Mouse (Mus musculus) liver, adult 2 months (tissue): ENCODE results near the gene Tardbp. TPM values are rescaled to one million over a fixed set of nuclear protein-coding genes. Genes with fewer than 3 reads are reported as not detected.

ENCODE experiments used
- DNase-seq: peaks from one replicate; pipeline ENCODE4 v3.0.0-alpha.2; 2011; ENCODE audit warnings: low read depth, low spot score; ENCODE audit errors: extremely low read depth
- H3K27ac ChIP-seq: fragments of 200-500 bp; replicated peaks from 2 replicates; pipeline ENCODE4 v1.5.1; 2012; ENCODE audit warnings: low read depth, mild to moderate bottlenecking, control low read depth, inconsistent platforms, low read length; ENCODE audit not compliant: insufficient read depth
- H3K27me3 ChIP-seq: fragments of 200-500 bp; 2 replicates; pipeline ENCODE4 v1.6.1; 2012; ENCODE audit warnings: mild to moderate bottlenecking, moderate library complexity, low read length, inconsistent platforms; ENCODE audit not compliant: control insufficient read depth, insufficient read depth
- H3K36me3 ChIP-seq: fragments of 200-500 bp; 2 replicates; pipeline ENCODE4 v1.6.1; 2012; ENCODE audit warnings: low read length, inconsistent platforms; ENCODE audit not compliant: control insufficient read depth, insufficient read depth
- H3K4me1 ChIP-seq: fragments of 200-500 bp; 2 replicates; pipeline ENCODE4 v1.6.1; 2011; ENCODE audit warnings: low read length; ENCODE audit not compliant: control insufficient read depth, insufficient read depth
- H3K4me3 ChIP-seq: fragments of 200-500 bp; 2 replicates; pipeline ENCODE4 v1.5.1; 2011; ENCODE audit warnings: low read depth, mild to moderate bottlenecking, control low read depth, low read length, moderate library complexity; ENCODE audit not compliant: insufficient read depth
- H3K79me2 ChIP-seq: fragments of 200-500 bp; 2 replicates; pipeline ENCODE4 v1.6.1; 2012; ENCODE audit warnings: inconsistent platforms, mild to moderate bottlenecking, low read length, moderate library complexity; ENCODE audit not compliant: control insufficient read depth, insufficient read depth
- H3K9ac ChIP-seq: fragments of 200-500 bp; 2 replicates; pipeline ENCODE4 v1.6.1; 2012; ENCODE audit warnings: low read depth, mild to moderate bottlenecking, control low read depth, inconsistent platforms, low read length
- CTCF ChIP-seq: fragments of 200-500 bp; IDR thresholded peaks from 2 replicates; pipeline ENCODE4 v1.5.1; 2011; ENCODE audit warnings: low read depth, low read length, control low read depth
- POLR2A ChIP-seq: fragments of 200-500 bp; IDR thresholded peaks from 2 replicates; pipeline ENCODE4 v1.6.1; 2011; ENCODE audit warnings: low read length, control low read depth; ENCODE audit not compliant: insufficient read depth; ENCODE audit errors: extremely low read depth
- WGBS: fragments of 180-500 bp; shearing (Covaris S2); methylation state at CpG from one replicate; pipeline ENCODE4 v1.1.7; 2018; 5-methylcytosine and 5-hydroxymethylcytosine counted together
- polyA plus RNA-seq: library from polyadenylated mRNA; depleted of rRNA; stranded (reverse); fragments of >200 nt; gene quantifications from 2 replicates; pipeline ENCODE4 v1.2.3, GENCODE M21; 2012; rRNA removed
- total RNA-seq: library from RNA; depleted of rRNA; stranded (reverse); fragments of >200 nt; gene quantifications from 2 replicates; pipeline ENCODE4 v1.2.3, GENCODE M21; 2014; rRNA removed

Gene Tardbp
- total and polyA plus RNA-seq, 2 experiments: 33.4 to 87.2 TPM

DNA sequence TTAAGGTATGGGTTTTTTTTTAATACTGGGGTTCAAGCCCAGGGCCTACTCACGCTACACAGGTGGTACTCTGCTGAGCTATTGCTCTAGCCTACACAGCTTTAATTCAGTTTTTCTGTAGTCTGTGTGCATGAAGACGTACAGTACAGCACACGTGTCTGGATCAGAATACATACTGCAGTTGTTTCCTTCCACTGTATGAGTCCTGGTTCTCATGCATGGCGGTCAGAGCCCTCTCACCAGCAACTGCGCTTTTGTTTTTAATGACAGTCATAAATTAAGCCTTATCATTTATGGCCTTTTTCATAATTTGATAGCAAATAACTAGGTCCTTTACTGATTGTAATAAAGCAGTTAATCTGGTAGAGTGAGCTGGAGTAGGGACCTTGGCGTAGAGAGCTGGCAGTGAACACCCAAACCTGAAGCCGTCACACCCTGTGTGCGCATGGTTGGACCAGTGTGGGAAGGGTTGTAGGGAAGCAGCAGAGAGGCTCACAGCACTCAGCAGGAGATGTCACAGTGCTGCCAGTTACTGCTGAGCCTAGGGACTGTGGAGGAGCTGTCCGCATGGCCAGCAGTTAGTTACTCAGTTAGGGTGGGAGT lies 56.0 kb downstream of the Tardbp start:
- Histone ChIP-seq H3K9ac (no peak overlapping the region), H3K4me1 (no peaks in the 10 kb centered on the region), H3K79me2 (no peaks in the 10 kb centered on the region), H3K27me3 (no peaks in the 10 kb centered on the region), H3K36me3 (peaks cover 56% of the 10 kb centered on the region), H3K4me3 (no peak overlapping the region), H3K27ac (no peak overlapping the region)
- 97% methylated on average over 9 of the region's 9 CpGs for WGBS
- no peak for DNase-seq
- TF ChIP-seq CTCF: no peak
- no peak for TF ChIP-seq POLR2A

DNA sequence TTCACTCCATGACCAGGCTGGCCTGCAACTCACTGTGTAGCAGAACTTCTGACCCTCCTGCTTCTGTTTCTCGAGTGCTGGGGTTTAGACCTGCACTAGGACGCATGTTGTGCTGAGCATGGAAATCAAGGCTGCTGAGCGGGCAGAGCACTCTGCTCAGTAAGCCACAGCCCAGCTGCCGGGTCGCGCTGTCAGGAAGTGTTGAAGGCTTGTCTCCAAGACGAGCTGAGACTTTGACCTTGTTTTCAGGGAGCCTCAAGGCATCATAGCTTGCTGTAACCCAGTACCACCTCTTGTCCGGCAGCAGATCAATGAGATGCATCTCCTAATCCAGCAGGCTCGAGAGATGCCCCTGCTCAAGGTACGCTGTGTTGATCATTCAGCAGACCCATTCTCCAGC lies 56.7 kb downstream of the Tardbp start:
- DNase-seq: no peak
- H3K9ac ChIP-seq: no peak overlapping the region
- H3K36me3 ChIP-seq: peaks cover 54% of the 10 kb centered on the region
- H3K4me3 ChIP-seq: no peak overlapping the region
- no peaks in the 10 kb centered on the region for H3K79me2 ChIP-seq
- H3K27me3 ChIP-seq: no peaks in the 10 kb centered on the region
- TF ChIP-seq POLR2A (no peak), CTCF (no peak)
- no peak overlapping the region for H3K27ac ChIP-seq
- no peaks in the 10 kb centered on the region for H3K4me1 ChIP-seq
- WGBS: 85% methylated on average over 10 of the region's 10 CpGs

DNA sequence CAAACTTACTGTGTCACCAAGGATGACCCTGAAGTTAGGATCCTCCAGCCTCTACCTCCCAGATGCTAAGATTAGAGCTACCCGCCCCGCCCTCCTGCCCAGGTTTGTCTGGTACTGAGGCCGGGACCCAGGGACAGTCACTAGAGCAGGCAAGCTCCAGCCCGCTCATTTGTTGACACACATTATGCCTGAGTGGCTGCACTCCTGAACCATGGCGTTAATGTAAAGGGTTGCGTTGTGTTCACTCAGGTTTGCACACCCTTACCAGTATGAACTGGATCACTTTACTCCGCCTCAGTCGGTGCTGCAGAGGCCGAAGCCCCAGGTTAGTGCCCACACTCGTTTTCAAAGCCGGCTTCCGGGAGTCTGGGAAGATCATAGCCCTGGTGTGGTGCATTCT lies 63.2 kb downstream of the Tardbp start:
- H3K36me3 ChIP-seq: peaks cover 57% of the 10 kb centered on the region
- WGBS: 97% methylated on average over 12 of the region's 12 CpGs

DNA sequence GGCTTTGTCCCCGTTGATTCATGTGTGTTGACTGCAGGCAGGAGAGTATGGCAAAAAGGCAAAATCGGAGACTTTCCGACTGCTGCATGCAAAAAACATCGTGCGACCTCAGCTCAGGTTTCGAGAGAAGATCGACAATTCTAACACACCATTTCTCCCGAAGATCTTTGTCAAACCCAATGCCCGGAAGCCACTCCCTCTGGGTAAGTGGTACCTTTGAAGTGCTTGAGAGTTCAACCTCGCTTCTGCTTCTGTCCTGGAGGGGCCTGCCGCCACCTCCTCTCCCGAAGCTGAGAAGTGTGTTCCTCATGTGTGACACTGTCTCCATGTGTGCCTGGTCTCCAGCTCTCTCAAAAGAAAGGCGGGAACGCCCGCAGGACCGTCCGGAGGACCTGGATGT lies 64.1 kb downstream of the Tardbp start:
- Histone ChIP-seq H3K79me2 (peaks cover 5% of the 10 kb centered on the region; the same call in 1 of the 2 replicates), H3K9ac (no peak overlapping the region), H3K4me3 (no peak overlapping the region), H3K4me1 (no peaks in the 10 kb centered on the region; the same call in 1 of the 2 replicates), H3K27ac (no peak overlapping the region), H3K36me3 (peaks cover 49% of the 10 kb centered on the region), H3K27me3 (no peaks in the 10 kb centered on the region)
- DNase-seq: no peak
- WGBS: 96% methylated on average over 17 of the region's 17 CpGs
- TF ChIP-seq CTCF (no peak), POLR2A (no peak)

More for the DNA sequence above, 63.2 kb downstream of the Tardbp start:
- H3K79me2 ChIP-seq: peaks cover 2% of the 10 kb centered on the region; the same call in 1 of the 2 replicates
- no peak for TF ChIP-seq CTCF
- TF ChIP-seq POLR2A: no peak
- H3K27me3 ChIP-seq: no peaks in the 10 kb centered on the region
- no peak overlapping the region for H3K9ac ChIP-seq
- no peak overlapping the region for H3K27ac ChIP-seq
- no peak for DNase-seq
- no peaks in the 10 kb centered on the region; the same call in 1 of the 2 replicates for H3K4me1 ChIP-seq
- H3K4me3 ChIP-seq: no peak overlapping the region

Other genes with a start within 250 kb of the Tardbp start
- 4.9 and 5.5 TPM in 2 replicates for gene Ubiad1, start 182.2 kb downstream of the Tardbp start, total RNA-seq
- gene Ubiad1, start 182.2 kb downstream of the Tardbp start, polyA plus RNA-seq: 8.5 and 21.0 TPM in 2 replicates
- 11.7 and 17.9 TPM in 2 replicates for gene Mtor, start 178.4 kb downstream of the Tardbp start, total RNA-seq
- 12.3 and 18.5 TPM in 2 replicates for gene Mtor, start 178.4 kb downstream of the Tardbp start, polyA plus RNA-seq
- gene Angptl7, start 126.6 kb downstream of the Tardbp start, total RNA-seq: 0.37 and 0.40 TPM in 2 replicates
- gene Angptl7, start 126.6 kb downstream of the Tardbp start, polyA plus RNA-seq: 0.24 and 0.51 TPM in 2 replicates
- 12.7 and 16.0 TPM in 2 replicates for gene Exosc10, start 68.6 kb downstream of the Tardbp start, total RNA-seq
- gene Exosc10, start 68.6 kb downstream of the Tardbp start, polyA plus RNA-seq: 9.1 and 9.8 TPM in 2 replicates
- gene Srm, start 35.5 kb downstream of the Tardbp start, total RNA-seq: 11.1 and 14.7 TPM in 2 replicates
- gene Srm, start 35.5 kb downstream of the Tardbp start, polyA plus RNA-seq: 33.1 and 39.5 TPM in 2 replicates
- gene Masp2, start 24.5 kb downstream of the Tardbp start, total RNA-seq: 191 and 270 TPM in 2 replicates
- 712 and 829 TPM in 2 replicates for gene Masp2, start 24.5 kb downstream of the Tardbp start, polyA plus RNA-seq
- gene Gm572, start 16.3 kb upstream of the Tardbp start, total RNA-seq: not detected in 2 replicates
- not detected in 2 replicates for gene Gm572, start 16.3 kb upstream of the Tardbp start, polyA plus RNA-seq
- gene Casz1, start 177.4 kb upstream of the Tardbp start, total RNA-seq: 0.09 and 0.34 TPM in 2 replicates
- 0.24 TPM in 2 replicates for gene Casz1, start 177.4 kb upstream of the Tardbp start, polyA plus RNA-seq